Mouse (Mus musculus) C2C12 (cell line): Measurements from ENCODE around the gene Insrr. TPM values are rescaled to one million over a fixed set of nuclear protein-coding genes. Genes with fewer than 3 reads are reported as not detected.

ENCODE experiments used
- H3K27me3 ChIP-seq: one replicate; pipeline ENCODE4 v1.6.1; 2011; ENCODE audit not compliant: control insufficient read depth, insufficient read depth, insufficient read length
- H3K36me3 ChIP-seq: one replicate; pipeline ENCODE4 v1.6.1; 2011; ENCODE audit not compliant: control insufficient read depth, insufficient read depth
- H3K4me3 ChIP-seq: one replicate; pipeline ENCODE4 v1.5.1; 2011; ENCODE audit warnings: mild to moderate bottlenecking, control low read depth; ENCODE audit not compliant: poor library complexity, insufficient read depth, severe bottlenecking
- H3K79me2 ChIP-seq: one replicate; pipeline ENCODE4 v1.6.1; 2011; ENCODE audit not compliant: control insufficient read depth, insufficient read depth
- H3K79me3 ChIP-seq: one replicate; pipeline ENCODE4 v1.6.1; 2011; ENCODE audit warnings: low read depth, control low read depth
- H3ac ChIP-seq: one replicate; pipeline ENCODE3; 2011; ENCODE audit warnings: low read depth; ENCODE audit not compliant: control insufficient read depth, insufficient read length
- CEBPB ChIP-seq: IDR thresholded peaks from one replicate; pipeline ENCODE4 v1.6.1; 2011; ENCODE audit warnings: low read depth, mild to moderate bottlenecking, control low read depth, moderate library complexity
- CTCF ChIP-seq: IDR thresholded peaks from one replicate; pipeline ENCODE4 v1.5.1; 2011; ENCODE audit not compliant: control insufficient read depth, insufficient read depth, insufficient read length
- FOSL1 ChIP-seq: IDR thresholded peaks from one replicate; pipeline ENCODE4 v1.8.0; 2011; ENCODE audit warnings: mild to moderate bottlenecking, low read length; ENCODE audit not compliant: poor library complexity, insufficient read depth, severe bottlenecking
- MAX ChIP-seq: IDR thresholded peaks from one replicate; pipeline ENCODE4 v1.6.1; 2011; ENCODE audit warnings: mild to moderate bottlenecking, control low read depth
- MYOD1 ChIP-seq: IDR thresholded peaks from one replicate; pipeline ENCODE4 v1.6.1; 2011; ENCODE audit warnings: low read depth; ENCODE audit not compliant: control insufficient read depth, insufficient read length
- MYOG ChIP-seq: IDR thresholded peaks from one replicate; pipeline ENCODE4 v1.6.1; 2011; ENCODE audit not compliant: control insufficient read depth, insufficient read length; ENCODE audit errors: extremely low read depth
- USF1 ChIP-seq: IDR thresholded peaks from one replicate; pipeline ENCODE4 v1.6.1; 2011; ENCODE audit warnings: low read depth, mild to moderate bottlenecking, control low read depth, moderate library complexity
- polyA plus RNA-seq: library from polyadenylated mRNA; unstranded; fragments of >200 nt; fragmentation: generic; extraction: Trizol; gene quantifications from one replicate; pipeline ENCODE4 v1.2.1, GENCODE M21; 2012; ENCODE audit warnings: missing spikeins

Gene Insrr
- polyA plus RNA-seq, 1 experiment = not detected

GRCm38 (mm10) chr3:87846650-87847110, 49.9 kb downstream of the Insrr start, which contains the start of gene Sh2d2a:
Sh2d2a (plus strand) TSS chr3:87846755.
- Histone ChIP-seq H3K27me3 (peaks cover 11% of the 10 kb centered on the region), H3K79me2 (no peaks in the 10 kb centered on the region)
- TF ChIP-seq FOSL1 = no peak
- TF ChIP-seq MYOD1 = no peak
- no peak for TF ChIP-seq MYOG
- no peak for TF ChIP-seq USF1
- TF ChIP-seq CTCF = no peak
- TF ChIP-seq MAX = no peak

DNA sequence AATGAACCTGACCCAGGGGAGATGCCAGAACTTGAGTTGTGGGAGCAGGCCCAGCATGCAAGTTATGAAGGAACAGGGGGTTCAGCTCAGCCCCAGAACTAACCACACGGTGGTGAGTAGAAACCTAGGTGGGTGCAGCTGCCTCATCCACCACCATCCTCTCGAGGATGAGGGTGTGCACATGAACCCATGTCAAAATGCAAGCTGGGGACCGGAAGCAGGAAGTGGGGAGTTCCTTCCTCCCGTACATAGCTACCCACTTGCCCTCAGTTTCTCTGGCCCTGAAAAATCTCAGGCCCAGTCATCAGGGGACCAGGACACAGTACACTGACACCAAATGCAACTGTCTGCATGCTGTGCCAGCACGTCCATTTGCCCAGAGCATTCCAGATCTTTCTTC, 50.9 kb downstream of the Insrr start:
- Histone ChIP-seq H3K4me3 (no peak overlapping the region), H3K79me3 (no peaks in the 10 kb centered on the region), H3K79me2 (no peaks in the 10 kb centered on the region), H3K27me3 (peaks cover 11% of the 10 kb centered on the region), H3K36me3 (no peaks in the 10 kb centered on the region), H3ac (no peak overlapping the region)
- TF ChIP-seq CTCF (no peak), MAX (no peak)

More at GRCm38 (mm10) chr3:87846650-87847110, 49.9 kb downstream of the Insrr start, which contains the start of gene Sh2d2a:
- Histone ChIP-seq H3K79me3 (no peaks in the 10 kb centered on the region), H3ac (no peak within 1 kb of the TSS), H3K36me3 (no peaks in the 10 kb centered on the region), H3K4me3 (no peak within 1 kb of the TSS)

- TF ChIP-seq MYOG (no peak), MAX (no peak), FOSL1 (no peak), MYOD1 (no peak), CEBPB (no peak)
- H3K79me3 ChIP-seq = no peaks in the 10 kb centered on the region
These were observed 52.4 kb downstream of the Insrr start for GRCm38 (mm10) chr3:87849117-87849516.

GRCm38 (mm10) chr3:87854795-87855568, 58.2 kb downstream of the Insrr start:
- no peaks in the 10 kb centered on the region for H3K79me2 ChIP-seq
- TF ChIP-seq CTCF (no peak), MYOG (no peak), MAX (no peak), CEBPB (no peak), USF1 (no peak), MYOD1 (no peak), FOSL1 (no peak)
- H3K79me3 ChIP-seq = no peaks in the 10 kb centered on the region
- peaks cover 24% of the 10 kb centered on the region for H3K36me3 ChIP-seq
- H3ac ChIP-seq = no peak overlapping the region
- no peak overlapping the region for H3K4me3 ChIP-seq
- H3K27me3 ChIP-seq = peaks cover 2% of the 10 kb centered on the region

More at GRCm38 (mm10) chr3:87849117-87849516, 52.4 kb downstream of the Insrr start:
- Histone ChIP-seq H3K27me3 (peaks cover 11% of the 10 kb centered on the region), H3K79me2 (no peaks in the 10 kb centered on the region), H3K36me3 (no peaks in the 10 kb centered on the region), H3K4me3 (no peak overlapping the region), H3ac (no peak overlapping the region)

- H3ac ChIP-seq = no peak overlapping the region
- no peaks in the 10 kb centered on the region for H3K79me3 ChIP-seq
- H3K4me3 ChIP-seq = no peak overlapping the region
- peaks cover 27% of the 10 kb centered on the region for H3K36me3 ChIP-seq
- H3K27me3 ChIP-seq = no peaks in the 10 kb centered on the region
- H3K79me2 ChIP-seq = no peaks in the 10 kb centered on the region
- TF ChIP-seq USF1 (no peak), CEBPB (no peak), CTCF (no peak), MYOG (no peak), FOSL1 (no peak), MAX (no peak), MYOD1 (no peak)
These were observed 59.2 kb downstream of the Insrr start for GRCm38 (mm10) chr3:87855936-87856335.

DNA sequence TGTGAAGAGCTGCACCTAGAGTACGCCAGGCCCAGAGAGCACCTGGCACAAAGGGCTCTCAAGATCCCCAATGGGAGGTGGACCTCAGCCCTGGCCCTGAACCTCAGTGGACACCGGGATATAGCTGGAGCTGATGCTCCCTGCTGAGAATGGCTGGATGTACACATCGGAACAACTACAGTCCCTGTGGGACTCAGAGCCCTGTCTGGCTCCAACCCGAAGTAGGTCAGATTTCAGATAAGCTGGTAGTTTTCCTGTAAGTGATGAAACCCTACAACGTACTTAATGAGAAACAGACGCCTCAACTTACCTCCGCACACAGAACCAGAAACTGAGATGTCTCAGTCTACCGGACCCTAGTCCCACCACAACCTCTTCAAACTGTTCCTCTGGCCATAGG, 60.9 kb downstream of the Insrr start:
- TF ChIP-seq CTCF (no peak), MYOG (no peak), MAX (no peak), CEBPB (no peak), USF1 (no peak), MYOD1 (no peak), FOSL1 (no peak)
- Histone ChIP-seq H3K79me3 (no peaks in the 10 kb centered on the region), H3K79me2 (no peaks in the 10 kb centered on the region), H3K36me3 (peaks cover 42% of the 10 kb centered on the region), H3K27me3 (no peaks in the 10 kb centered on the region), H3K4me3 (no peak overlapping the region), H3ac (no peak overlapping the region)
